Mouse (Mus musculus) hindbrain, embryonic 12.5 days (tissue): ENCODE results near the gene Stk19. TPM values are rescaled to one million over a fixed set of nuclear protein-coding genes. Genes with fewer than 3 reads are reported as not detected.

ENCODE experiments used
- microRNA-seq: library from miRNA; unstranded; fragments of <30 nt; microRNA quantifications from one replicate; pipeline ENCODE4, GENCODE M21; 2017
- polyA plus RNA-seq: library from polyadenylated mRNA; unstranded; fragments of >200 nt; fragmentation: Nextera tagmentation; extraction: Ambion mirVana; gene quantifications from 2 replicates; pipeline ENCODE4 v1.2.1, GENCODE M21; 2016

Gene Stk19
- polyA plus RNA-seq, 1 experiment from 2014 or later, result 25.0 TPM

Small RNA genes within 50 kb of the gene (microRNA-seq; reads per million reads assigned to microRNA genes)
- gene Mir6970, result 2.2 reads per million
- 3.3 reads per million, percentile 5 among the genes with 10 or more reads in this experiment for gene Mir6971
- gene Mir6972, result not detected

Other genes starting within 250 kb of the Stk19 start
- 3.5 and 4.3 TPM in 2 replicates for gene Gpsm3, start 247.1 kb downstream of the Stk19 start, polyA plus RNA-seq
- 17.9 and 18.7 TPM in 2 replicates for gene Pbx2, start 245.7 kb downstream of the Stk19 start, polyA plus RNA-seq
- gene Ager, start 239.1 kb downstream of the Stk19 start, polyA plus RNA-seq, result 1.9 and 2.9 TPM in 2 replicates
- gene Rnf5, start 233.3 kb downstream of the Stk19 start, polyA plus RNA-seq, result 214 and 228 TPM in 2 replicates
- gene Agpat1, start 232.7 kb downstream of the Stk19 start, polyA plus RNA-seq, result 76.9 and 79.0 TPM in 2 replicates
- gene Egfl8, start 221.0 kb downstream of the Stk19 start, polyA plus RNA-seq, result 5.3 and 7.4 TPM in 2 replicates
- 20.9 and 21.7 TPM in 2 replicates for gene Ppt2, start 208.4 kb downstream of the Stk19 start, polyA plus RNA-seq
- gene Prrt1, start 207.4 kb downstream of the Stk19 start, polyA plus RNA-seq, result 3.0 and 3.1 TPM in 2 replicates
- gene Fkbpl, start 192.2 kb downstream of the Stk19 start, polyA plus RNA-seq, result 15.7 and 16.2 TPM in 2 replicates
- gene Atf6b, start 189.8 kb downstream of the Stk19 start, polyA plus RNA-seq, result 114 and 119 TPM in 2 replicates
- 0.04 and 0.05 TPM in 2 replicates for gene Tnxb, start 166.4 kb downstream of the Stk19 start, polyA plus RNA-seq
- gene C4b, start 93.1 kb downstream of the Stk19 start, polyA plus RNA-seq, result not detected in 2 replicates
- gene Cyp21a1, start 32.4 kb downstream of the Stk19 start, polyA plus RNA-seq, result not detected in 2 replicates
- 62.5 and 70.2 TPM in 2 replicates for gene Dxo, start 74 bp upstream of the Stk19 start, polyA plus RNA-seq
- gene Skiv2l, start 13.3 kb upstream of the Stk19 start, polyA plus RNA-seq, result 64.9 and 65.8 TPM in 2 replicates
- 95.2 and 111 TPM in 2 replicates for gene Nelfe, start 13.4 kb upstream of the Stk19 start, polyA plus RNA-seq
- 2.2 TPM in 2 replicates for gene Cfb, start 25.6 kb upstream of the Stk19 start, polyA plus RNA-seq
- gene Zbtb12, start 42.5 kb upstream of the Stk19 start, polyA plus RNA-seq, result 12.0 and 12.8 TPM in 2 replicates
- 0.10 and 0.29 TPM in 2 replicates for gene Gm20547, start 45.1 kb upstream of the Stk19 start, polyA plus RNA-seq
- 1.4 and 2.6 TPM in 2 replicates for gene C2, start 61.3 kb upstream of the Stk19 start, polyA plus RNA-seq
- 110 and 113 TPM in 2 replicates for gene Ehmt2, start 61.5 kb upstream of the Stk19 start, polyA plus RNA-seq
- 0.13 and 0.15 TPM in 2 replicates for gene Slc44a4, start 77.5 kb upstream of the Stk19 start, polyA plus RNA-seq
- gene Neu1, start 94.3 kb upstream of the Stk19 start, polyA plus RNA-seq, result 25.2 and 28.2 TPM in 2 replicates
- 0.08 and 0.25 TPM in 2 replicates for gene Hspa1b, start 122.3 kb upstream of the Stk19 start, polyA plus RNA-seq
- 0.99 TPM in 1 of 2 replicates, not detected in the other for gene Gm20481, start 133.0 kb upstream of the Stk19 start, polyA plus RNA-seq
- 2.2 and 3.1 TPM in 2 replicates for gene Hspa1a, start 135.2 kb upstream of the Stk19 start, polyA plus RNA-seq
- 1.3 TPM in 2 replicates for gene Hspa1l, start 135.8 kb upstream of the Stk19 start, polyA plus RNA-seq
- 128 and 158 TPM in 2 replicates for gene Lsm2, start 144.9 kb upstream of the Stk19 start, polyA plus RNA-seq
- gene Vars, start 164.0 kb upstream of the Stk19 start, polyA plus RNA-seq, result 109 and 110 TPM in 2 replicates
- gene Vwa7, start 179.6 kb upstream of the Stk19 start, polyA plus RNA-seq, result 0.12 and 0.20 TPM in 2 replicates
- 2.4 and 3.6 TPM in 2 replicates for gene Sapcd1, start 191.1 kb upstream of the Stk19 start, polyA plus RNA-seq
- 3.0 and 3.1 TPM in 2 replicates for gene Msh5, start 209.8 kb upstream of the Stk19 start, polyA plus RNA-seq
- 157 and 159 TPM in 2 replicates for gene Clic1, start 213.0 kb upstream of the Stk19 start, polyA plus RNA-seq
- gene Ddah2, start 222.1 kb upstream of the Stk19 start, polyA plus RNA-seq, result 512 and 517 TPM in 2 replicates
- not detected in 2 replicates for gene Ly6g6c, start 228.4 kb upstream of the Stk19 start, polyA plus RNA-seq
- gene Mpig6b, start 229.2 kb upstream of the Stk19 start, polyA plus RNA-seq, result 0.46 and 0.52 TPM in 2 replicates
- gene Ly6g6e, start 240.0 kb upstream of the Stk19 start, polyA plus RNA-seq, result not detected in 2 replicates
- gene Ly6g6d, start 241.1 kb upstream of the Stk19 start, polyA plus RNA-seq, result 2.1 and 2.3 TPM in 2 replicates
- 0.47 and 0.62 TPM in 2 replicates for gene Ly6g6f, start 248.7 kb upstream of the Stk19 start, polyA plus RNA-seq